Mouse (Mus musculus) heart, postnatal 0 days (tissue): Measurements from ENCODE around the gene Tgfbr3. TPM values are rescaled to one million over a fixed set of nuclear protein-coding genes. Genes with fewer than 3 reads are reported as not detected.
A peak's percentile ranks its signal among the peaks of the same experiment; 100 is the strongest.

Source experiments
- ATAC-seq: fragments of 200-750 bp; cut with Nextera tagmentation; 2 replicates; pipeline ENCODE4 v1.8.0; 2017; ENCODE audit warnings: low read depth, moderate number of reproducible peaks, moderate library complexity; ENCODE audit not compliant: insufficient read depth
- DNase-seq: peaks from one replicate; pipeline ENCODE4 v3.0.0-alpha.2; 2016; ENCODE audit warnings: low spot score
- H3K27ac ChIP-seq: fragments of 300-500 bp; sonication (generic); 2 replicates; pipeline ENCODE4 v1.5.1; 2014; ENCODE audit warnings: low read depth, mild to moderate bottlenecking
- H3K27me3 ChIP-seq: fragments of 300-500 bp; sonication (generic); 2 replicates; pipeline ENCODE4 v1.6.1; 2014; ENCODE audit warnings: low read length, mixed read lengths; ENCODE audit not compliant: control insufficient read depth, insufficient read depth
- H3K36me3 ChIP-seq: fragments of 300-500 bp; sonication (generic); replicated peaks from 2 replicates; pipeline ENCODE4 v1.6.1; 2014; ENCODE audit warnings: low read length, mixed read lengths; ENCODE audit not compliant: control insufficient read depth, insufficient read depth
- H3K4me1 ChIP-seq: fragments of 300-500 bp; sonication (generic); 2 replicates; pipeline ENCODE4 v1.6.1; 2014; ENCODE audit warnings: antibody characterized with exemption; ENCODE audit not compliant: control insufficient read depth, insufficient read depth
- H3K4me2 ChIP-seq: fragments of 300-500 bp; sonication (generic); 2 replicates; pipeline ENCODE4 v1.6.1; 2014; ENCODE audit warnings: low read depth, mild to moderate bottlenecking, low read length, moderate library complexity
- H3K4me3 ChIP-seq: fragments of 300-500 bp; sonication (generic); 2 replicates; pipeline ENCODE4 v1.5.1; 2014; ENCODE audit warnings: low read depth, low read length
- H3K9ac ChIP-seq: fragments of 300-500 bp; sonication (generic); replicated peaks from 2 replicates; pipeline ENCODE4 v1.6.1; 2014; ENCODE audit warnings: low read depth, low read length, mixed read lengths
- H3K9me3 ChIP-seq: fragments of 300-500 bp; sonication (generic); replicated peaks from 2 replicates; pipeline ENCODE4 v1.6.1; 2016; ENCODE audit warnings: low read length; ENCODE audit not compliant: control insufficient read depth
- CTCF ChIP-seq: IDR thresholded peaks from 2 replicates; pipeline ENCODE4 v1.5.1; 2016; ENCODE audit warnings: antibody characterized with exemption, control low read depth, low read depth
- EP300 ChIP-seq: IDR thresholded peaks from 2 replicates; pipeline ENCODE4 v1.6.1; 2016; ENCODE audit warnings: antibody characterized with exemption, low read depth
- WGBS: fragments of 180-500 bp; shearing (Covaris S2); extraction: QIAGEN DNeasy Blood & Tissue Kit; methylation state at CpG from one replicate; pipeline ENCODE4 v1.1.7; 2014; 5-methylcytosine and 5-hydroxymethylcytosine counted together
- polyA plus RNA-seq: library from polyadenylated mRNA; unstranded; fragments of >200 nt; fragmentation: Nextera tagmentation; extraction: Ambion mirVana; gene quantifications from 2 replicates; pipeline ENCODE4 v1.2.1, GENCODE M21; 2015
- total RNA-seq: library from RNA; depleted of rRNA; stranded (reverse); fragments of >200 nt; gene quantifications from 2 replicates; pipeline ENCODE4 v1.2.3, GENCODE M21; 2014; ENCODE audit warnings: low replicate concordance

Tgfbr3 gene
- total and polyA plus RNA-seq, 2 experiments from 2014 or later: 11.8 to 60.6 TPM

- ATAC-seq (no peak), DNase-seq (no peak)
- no peaks in the 10 kb centered on the region for H3K9me3 ChIP-seq
- H3K4me2 ChIP-seq: no peak overlapping the region
- H3K36me3 ChIP-seq: no peaks in the 10 kb centered on the region
- TF ChIP-seq EP300 (no peak), CTCF (no peak)
- no peaks in the 10 kb centered on the region for H3K27me3 ChIP-seq
- no peak overlapping the region for H3K4me3 ChIP-seq
- H3K4me1 ChIP-seq: 0 out of 2 replicates have a peak, but pooled peaks cover 7% of the 10 kb centered on the region
- no peak overlapping the region for H3K9ac ChIP-seq
- no peak overlapping the region for H3K27ac ChIP-seq
- WGBS: 93% methylated on average over 4 of the region's 4 CpGs
These were observed 113.2 kb downstream of the Tgfbr3 start for GRCm38 (mm10) chr5:107176196-107176595.

GRCm38 (mm10) chr5:107174188-107174587, 115.2 kb downstream of the Tgfbr3 start:
- Histone ChIP-seq H3K4me2 (no peak overlapping the region), H3K36me3 (no peaks in the 10 kb centered on the region), H3K27ac (no peak overlapping the region), H3K9ac (no peak overlapping the region), H3K4me3 (no peak overlapping the region), H3K9me3 (no peaks in the 10 kb centered on the region), H3K4me1 (0 out of 2 replicates have a peak, but pooled peaks cover 4% of the 10 kb centered on the region), H3K27me3 (no peaks in the 10 kb centered on the region)
- DNase-seq (no peak), ATAC-seq (no peak)
- no peak for TF ChIP-seq CTCF
- TF ChIP-seq EP300: no peak

DNA sequence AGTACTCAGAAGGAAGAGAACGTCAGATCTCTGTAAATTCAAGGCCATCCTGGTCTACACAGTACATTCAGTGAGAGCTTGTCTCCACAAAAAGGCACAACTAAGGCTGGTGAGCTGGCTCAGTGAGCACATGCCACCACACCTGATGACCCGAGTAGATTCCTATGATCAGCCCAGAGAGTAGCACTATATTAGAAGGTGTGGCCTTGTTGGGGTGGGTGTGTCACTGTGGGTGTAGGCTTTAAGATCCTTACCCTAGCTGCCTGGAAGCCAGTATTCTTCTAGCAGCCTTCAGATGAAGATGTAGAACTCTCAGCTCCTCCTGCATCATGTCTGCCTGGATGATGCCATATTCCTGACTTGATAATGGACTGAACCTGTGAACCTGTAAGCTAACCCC, 115.9 kb downstream of the Tgfbr3 start:
- no peaks in the 10 kb centered on the region for H3K36me3 ChIP-seq
- H3K4me3 ChIP-seq: no peak overlapping the region
- ATAC-seq: no peak
- no peaks in the 10 kb centered on the region for H3K9me3 ChIP-seq
- H3K4me1 ChIP-seq: 0 out of 2 replicates have a peak, but pooled peaks cover 8% of the 10 kb centered on the region
- WGBS: 74% methylated on average over 2 of the region's 2 CpGs
- no peak overlapping the region for H3K27ac ChIP-seq
- no peak for DNase-seq
- no peak for TF ChIP-seq CTCF
- TF ChIP-seq EP300: no peak
- no peak overlapping the region for H3K4me2 ChIP-seq
- no peaks in the 10 kb centered on the region for H3K27me3 ChIP-seq
- H3K9ac ChIP-seq: no peak overlapping the region

GRCm38 (mm10) chr5:107171861-107172260, 117.6 kb downstream of the Tgfbr3 start:
- TF ChIP-seq EP300: no peak
- TF ChIP-seq CTCF: no peak
- WGBS: 78% methylated on average over 7 of the region's 7 CpGs
- H3K36me3 ChIP-seq: no peaks in the 10 kb centered on the region
- no peak overlapping the region for H3K4me2 ChIP-seq
- H3K4me3 ChIP-seq: no peak overlapping the region
- H3K4me1 ChIP-seq: peaks cover 11% of the 10 kb centered on the region
- no peak for ATAC-seq
- no peak overlapping the region for H3K9ac ChIP-seq
- no peak for DNase-seq
- no peaks in the 10 kb centered on the region for H3K27me3 ChIP-seq
- H3K9me3 ChIP-seq: no peaks in the 10 kb centered on the region
- H3K27ac ChIP-seq: no peak overlapping the region

GRCm38 (mm10) chr5:107169796-107170195, 119.6 kb downstream of the Tgfbr3 start:
- Histone ChIP-seq H3K36me3 (no peaks in the 10 kb centered on the region), H3K9me3 (no peaks in the 10 kb centered on the region), H3K4me2 (no peak overlapping the region), H3K9ac (no peak overlapping the region), H3K27ac (no peak overlapping the region), H3K4me1 (peaks cover 30% of the 10 kb centered on the region), H3K4me3 (no peak overlapping the region), H3K27me3 (no peaks in the 10 kb centered on the region)
- ATAC-seq (no peak), DNase-seq (no peak)
- WGBS: 70% methylated on average over 5 of the region's 5 CpGs
- TF ChIP-seq EP300 (no peak), CTCF (no peak)

- H3K27ac ChIP-seq: peak overlapping the region; percentile 90
- peak; percentile 86 for DNase-seq
- H3K4me3 ChIP-seq: peak overlapping the region; percentile 14
- TF ChIP-seq CTCF (no peak), EP300 (peak; percentile 69; the same call in 1 of the 2 replicates)
- H3K9ac ChIP-seq: 0 out of 2 replicates have a peak overlapping the region, but pooled peaks have one; percentile 1
- H3K27me3 ChIP-seq: no peaks in the 10 kb centered on the region
- no peaks in the 10 kb centered on the region for H3K9me3 ChIP-seq
- 9% methylated on average over 8 of the region's 8 CpGs for WGBS
- peak overlapping the region; percentile 50 for H3K4me2 ChIP-seq
- peaks cover 34% of the 10 kb centered on the region for H3K4me1 ChIP-seq
- ATAC-seq: peak; percentile 84
- no peaks in the 10 kb centered on the region for H3K36me3 ChIP-seq
These were observed 121.5 kb downstream of the Tgfbr3 start for GRCm38 (mm10) chr5:107167872-107168300.
